Comparison of ENCODE assay signal across 26 mouse cellular contexts in the genomic region with DNA sequence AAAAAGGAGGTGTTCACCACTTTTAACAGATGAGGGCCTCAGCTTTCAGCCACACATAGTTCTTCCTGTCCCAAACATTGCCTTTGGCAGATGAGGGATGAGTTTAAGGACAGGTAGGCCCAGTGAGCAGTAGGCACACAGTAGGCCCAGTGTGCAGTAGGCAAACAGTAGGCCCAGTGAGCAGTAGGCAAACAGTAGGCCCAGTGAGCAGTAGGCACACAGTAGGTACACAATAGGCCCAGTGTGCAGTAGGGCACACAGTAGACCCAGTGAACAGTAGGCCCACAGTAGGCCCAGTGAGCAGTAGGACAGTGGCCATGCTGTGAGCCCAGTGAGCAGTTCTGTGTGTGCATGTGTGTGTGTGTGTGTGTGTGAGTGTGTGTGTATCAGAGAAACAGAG. TPM values are rescaled to one million over a fixed set of nuclear protein-coding genes. Genes with fewer than 3 reads are reported as not detected.
A peak's percentile ranks its signal among the peaks of the same experiment; 100 is the strongest.
DNase-seq lines count a peak whose midpoint lies in the region; ATAC-seq and TF ChIP-seq lines count a peak whose summit lies in the region.
"Had no signal": no experiment of that assay in that cellular context is flagged by ENCODE, and none has a peak within 500 bp of the region (broad histone marks: within the 10 kb centered on the region; RNA-seq: fewer than 3 reads in every experiment).

No protein-coding gene starts in this region.

- H3K36me3 ChIP-seq in limb, embryonic 12.5 days = no peaks in the 10 kb centered on the region
- no peaks in the 10 kb centered on the region for H3K36me3 ChIP-seq in limb, embryonic 10.5 days
- no peaks in the 10 kb centered on the region for H3K36me3 ChIP-seq in CH12.LX (replicated peaks in 1 of 2; ENCODE audit: control insufficient read depth in 1 of 2, insufficient read depth in 1 of 2, low read length in 1 of 2)
- peaks cover 0 to 10% of the 10 kb centered on the region in 2 experiments; a peak in 2 of 4 replicates for H3K36me3 ChIP-seq in MEL (ENCODE audit: control insufficient read depth in 1 of 2, insufficient read depth in 2 of 2, low read length in 2 of 2)
- H3K36me3 ChIP-seq in midbrain, embryonic 16.5 days (ENCODE audit: control insufficient read depth, insufficient read depth, low read length) = no peaks in the 10 kb centered on the region
- H3K36me3 ChIP-seq: embryonic facial prominence, embryonic 10.5 days; embryonic facial prominence, embryonic 12.5 days; forebrain, embryonic 15.5 days; G1E had no signal

- no peak for TF ChIP-seq POLR2A in CH12.LX (IDR thresholded peaks at IDR 0.05; ENCODE audit: low read depth, low read length)
- no peak for TF ChIP-seq POLR2A in MEL (IDR thresholded peaks at IDR 0.05; ENCODE audit: control insufficient read depth in 1 of 2, insufficient read depth in 1 of 2, low read depth in 1 of 2, low read length in 2 of 2, poor library complexity in 1 of 2)

- no peak overlapping the region for H3K27ac ChIP-seq in limb, embryonic 12.5 days
- no peak overlapping the region for H3K27ac ChIP-seq in limb, embryonic 10.5 days
- H3K27ac ChIP-seq in CH12.LX (ENCODE audit: insufficient read depth, low read depth) (no peak overlapping the region), MEL (ENCODE audit: control insufficient read depth, low read depth, low read length) (no peak overlapping the region)
- no peak overlapping the region for H3K27ac ChIP-seq in midbrain, embryonic 16.5 days (ENCODE audit: low read length)
- H3K27ac ChIP-seq: embryonic facial prominence, embryonic 10.5 days; embryonic facial prominence, embryonic 12.5 days; forebrain, embryonic 13.5 days; forebrain, embryonic 15.5 days had no signal

- ATAC-seq in limb, embryonic 12.5 days (ENCODE audit: insufficient number of reproducible peaks, insufficient read depth, low FRiP score, low TSS enrichment, low read depth) = no peak
- no peak for ATAC-seq in granulocyte monocyte progenitor cell, adult 5-6 weeks (replicated peaks; ENCODE audit: poor library complexity, severe bottlenecking)
- ATAC-seq in midbrain, embryonic 16.5 days = no peak
- ATAC-seq: activated CD4-positive, CD25-positive, alpha-beta regulatory T cell, adult 4 months; forebrain, embryonic 13.5 days; forebrain, embryonic 15.5 days; forebrain, postnatal 0 days; Patski had no signal

- in situ Hi-C loops in CH12.LX (cut with MboI; ENCODE audit: low pct_ligation_motif_present, low pct_unique_long_range_greater_than_20kb, low sequenced_read_pairs) = loop anchor here (25.0 kb wide), 1 partner anchor 247 kb away; a partner anchor contains a TSS

- TF ChIP-seq RAD21 in CH12.LX (IDR thresholded peaks at IDR 0.05; ENCODE audit: low read depth, low read length) = no peak
- TF ChIP-seq RAD21 in MEL (IDR thresholded peaks at IDR 0.05; ENCODE audit: low read depth, low read length) = no peak

- DNase-seq in limb, embryonic 10.5 days (ENCODE audit: low spot score) = no peak
- DNase-seq in CH12.LX (ENCODE audit: extremely low read depth) (no peak), MEL (ENCODE audit: low read depth, low spot score) (no peak)
- DNase-seq: adrenal gland, adult 8-10 months; adrenal gland, postnatal 14 days; adrenal gland, postnatal 36 days; cerebellum, adult 11-12 months; cerebellum, adult 2 months; cerebellum, adult 9-10 months; cerebellum, postnatal 10 days; cerebellum, postnatal 25 days; forebrain, postnatal 0 days had no signal

- no peaks in the 10 kb centered on the region for H3K9me3 ChIP-seq in limb, embryonic 12.5 days
- no peaks in the 10 kb centered on the region for H3K9me3 ChIP-seq in limb, embryonic 10.5 days (replicated peaks)
- H3K9me3 ChIP-seq in CH12.LX (replicated peaks; ENCODE audit: low read length) (no peaks in the 10 kb centered on the region), MEL (replicated peaks; ENCODE audit: insufficient read depth, low read length) (no peaks in the 10 kb centered on the region)
- no peaks in the 10 kb centered on the region for H3K9me3 ChIP-seq in midbrain, embryonic 16.5 days (replicated peaks; ENCODE audit: control insufficient read depth, low read length, poor library complexity, severe bottlenecking)
- H3K9me3 ChIP-seq: embryonic facial prominence, embryonic 10.5 days; embryonic facial prominence, embryonic 12.5 days; forebrain, embryonic 13.5 days; forebrain, embryonic 15.5 days; G1E had no signal

- H3K27me3 ChIP-seq in limb, embryonic 12.5 days = peaks cover 34% of the 10 kb centered on the region
- H3K27me3 ChIP-seq in limb, embryonic 10.5 days (ENCODE audit: low read depth, poor library complexity, severe bottlenecking) = peaks cover 25% of the 10 kb centered on the region
- H3K27me3 ChIP-seq in CH12.LX (replicated peaks) (no peaks in the 10 kb centered on the region), MEL (ENCODE audit: control insufficient read depth in 1 of 2, insufficient read depth in 2 of 2, low read length in 2 of 2) (no peaks in the 10 kb centered on the region)
- H3K27me3 ChIP-seq in midbrain, embryonic 16.5 days (ENCODE audit: control insufficient read depth, insufficient read depth, low read depth, low read length) = no peaks in the 10 kb centered on the region
- H3K27me3 ChIP-seq: forebrain, embryonic 15.5 days; Patski had no signal

- H3K4me1 ChIP-seq in limb, embryonic 12.5 days (replicated peaks) = peaks cover 9% of the 10 kb centered on the region; the same call in 1 of the 2 replicates
- peaks cover 18% of the 10 kb centered on the region for H3K4me1 ChIP-seq in limb, embryonic 10.5 days
- peaks cover 36 to 81% of the 10 kb centered on the region in 2 experiments for H3K4me1 ChIP-seq in CH12.LX (ENCODE audit: control insufficient read depth in 1 of 2, insufficient read depth in 2 of 2)
- H3K4me1 ChIP-seq in MEL (ENCODE audit: control insufficient read depth in 1 of 2, insufficient read depth in 2 of 2, low read length in 2 of 2) = peaks cover 13 to 31% of the 10 kb centered on the region in 2 experiments
- H3K4me1 ChIP-seq in midbrain, embryonic 16.5 days (ENCODE audit: control insufficient read depth, insufficient read depth, low read length) = no peaks in the 10 kb centered on the region

- TF ChIP-seq CTCF in CH12.LX (conservative IDR thresholded peaks at IDR 0.05 in 1 of 2, IDR thresholded peaks at IDR 0.05 in 1 of 2; ENCODE audit: low read depth in 2 of 2, low read length in 2 of 2) (no peak), MEL (IDR thresholded peaks at IDR 0.05 in 2 of 3, conservative IDR thresholded peaks at IDR 0.05 in 1 of 3; ENCODE audit: control insufficient read depth in 1 of 3, insufficient read depth in 1 of 3, low read depth in 2 of 3, low read length in 3 of 3, poor library complexity in 1 of 3, severe bottlenecking in 1 of 3) (no peak)

- H3K79me2 ChIP-seq in CH12.LX (replicated peaks; ENCODE audit: control insufficient read depth, extremely low read depth, insufficient read depth, poor library complexity, severe bottlenecking) (no peaks in the 10 kb centered on the region), MEL (ENCODE audit: control insufficient read depth, insufficient read depth, low read length, poor library complexity) (no peaks in the 10 kb centered on the region)

- TF ChIP-seq EP300 in CH12.LX (IDR thresholded peaks at IDR 0.05; ENCODE audit: low read length) (no peak), MEL (IDR thresholded peaks at IDR 0.05; ENCODE audit: low read depth in 1 of 2, low read length in 2 of 2) (no peak)

- no peak overlapping the region for H3K4me3 ChIP-seq in limb, embryonic 12.5 days (replicated peaks)
- H3K4me3 ChIP-seq in limb, embryonic 10.5 days = no peak overlapping the region
- no peak overlapping the region for H3K4me3 ChIP-seq in CH12.LX (replicated peaks in 1 of 3; ENCODE audit: low read depth in 2 of 3, low read length in 2 of 3, poor library complexity in 1 of 3)
- no peak overlapping the region for H3K4me3 ChIP-seq in MEL (ENCODE audit: control insufficient read depth in 1 of 2, insufficient read depth in 1 of 2, low read depth in 2 of 2, low read length in 2 of 2)
- H3K4me3 ChIP-seq in midbrain, embryonic 16.5 days (ENCODE audit: low read depth, low read length) = no peak overlapping the region
- H3K4me3 ChIP-seq: embryonic facial prominence, embryonic 10.5 days; embryonic facial prominence, embryonic 12.5 days; forebrain, embryonic 13.5 days; forebrain, embryonic 15.5 days had no signal

- 0 out of 2 replicates have a peak overlapping the region, but pooled peaks have one; percentile 34 for H3K9ac ChIP-seq in limb, embryonic 12.5 days (replicated peaks)
- H3K9ac ChIP-seq in CH12.LX (ENCODE audit: insufficient read depth, low read depth) (no peak overlapping the region), MEL (ENCODE audit: control insufficient read depth, low read depth, low read length, poor library complexity, severe bottlenecking) (no peak overlapping the region)
- H3K9ac ChIP-seq in midbrain, embryonic 16.5 days (ENCODE audit: low read depth, low read length) = no peak overlapping the region
- H3K9ac ChIP-seq: forebrain, embryonic 13.5 days; forebrain, embryonic 15.5 days; forebrain, postnatal 0 days had no signal

- dilution Hi-C loops in CH12.LX (cut with MboI; ENCODE audit: extremely low pct_ligation_motif_present, extremely low pct_unique_long_range_greater_than_20kb, low sequenced_read_pairs) = no loop called here

- no peak overlapping the region for H3K4me2 ChIP-seq in limb, embryonic 12.5 days
- no peak overlapping the region for H3K4me2 ChIP-seq in CH12.LX (ENCODE audit: insufficient read depth, low read depth, poor library complexity, severe bottlenecking)
- H3K4me2 ChIP-seq in midbrain, embryonic 16.5 days (ENCODE audit: low read length) = no peak overlapping the region
- H3K4me2 ChIP-seq: embryonic facial prominence, embryonic 12.5 days; forebrain, embryonic 13.5 days; forebrain, embryonic 15.5 days had no signal

RNA-seq across cellular contexts. Expression of a gene that starts 6.6 kb away (rescaled TPM):
- polyA plus RNA-seq in limb, embryonic 12.5 days (2016; fragmentation: Nextera tagmentation; extraction: Ambion mirVana) = 247 and 274 TPM in 2 replicates
- 260 and 283 TPM in 2 replicates for polyA plus RNA-seq in limb, embryonic 10.5 days (2016; fragmentation: Nextera tagmentation; extraction: Ambion mirVana)
- total RNA-seq in CH12.LX (2012; rRNA removed) (179 and 207 TPM in 2 replicates), CH12.LX (2014; rRNA removed) (139 and 146 TPM in 2 replicates), MEL (2012; rRNA removed) (113 and 125 TPM in 2 replicates)
- polyA plus RNA-seq in CH12.LX (2012; ENCODE audit: insufficient read length, low read depth) (208 and 223 TPM in 2 replicates), MEL (2012; ENCODE audit: insufficient read depth in 1 of 2, insufficient read length in 2 of 2, low read depth in 1 of 2, low replicate concordance in 2 of 2, missing spikeins in 1 of 2) (100 to 1,000 TPM in 1 of 2 experiments, not detected in 1; 258 TPM)
- total RNA-seq in granulocyte monocyte progenitor cell, adult 5-6 weeks (2014; fragmentation: Nextera tagmentation) = 33.8 and 55.2 TPM in 2 replicates
- 30.7 and 48.4 TPM in 2 replicates for total RNA-seq in granulocyte monocyte progenitor cell, adult 5-6 weeks (2017)
- polyA plus RNA-seq in midbrain, embryonic 16.5 days (2015; fragmentation: Nextera tagmentation; extraction: Ambion mirVana) = 30.2 and 35.2 TPM in 2 replicates

RNA-seq across cellular contexts. Expression of a gene that starts 33.4 kb away (rescaled TPM):
- polyA plus RNA-seq in limb, embryonic 12.5 days (2016; fragmentation: Nextera tagmentation; extraction: Ambion mirVana) = 416 and 437 TPM in 2 replicates
- polyA plus RNA-seq in limb, embryonic 10.5 days (2016; fragmentation: Nextera tagmentation; extraction: Ambion mirVana) = 651 and 677 TPM in 2 replicates
- total RNA-seq in CH12.LX (2012; rRNA removed) (466 and 529 TPM in 2 replicates), CH12.LX (2014; rRNA removed) (442 and 444 TPM in 2 replicates), MEL (2012; rRNA removed) (879 and 935 TPM in 2 replicates)
- polyA plus RNA-seq in CH12.LX (2012; ENCODE audit: insufficient read length, low read depth) (206 and 248 TPM in 2 replicates), MEL (2012; ENCODE audit: insufficient read depth in 1 of 2, insufficient read length in 2 of 2, low read depth in 1 of 2, low replicate concordance in 2 of 2, missing spikeins in 1 of 2) (100 to 1,000 TPM in 1 of 2 experiments, not detected in 1; 481 TPM)
- total RNA-seq in granulocyte monocyte progenitor cell, adult 5-6 weeks (2014; fragmentation: Nextera tagmentation) = 382 and 438 TPM in 2 replicates
- 172 and 277 TPM in 2 replicates for total RNA-seq in granulocyte monocyte progenitor cell, adult 5-6 weeks (2017)
- 455 and 532 TPM in 2 replicates for polyA plus RNA-seq in midbrain, embryonic 16.5 days (2015; fragmentation: Nextera tagmentation; extraction: Ambion mirVana)

RNA-seq across cellular contexts. Expression of a gene that starts 40.7 kb away (rescaled TPM):
- 361 and 364 TPM in 2 replicates for polyA plus RNA-seq in limb, embryonic 12.5 days (2016; fragmentation: Nextera tagmentation; extraction: Ambion mirVana)
- 453 and 469 TPM in 2 replicates for polyA plus RNA-seq in limb, embryonic 10.5 days (2016; fragmentation: Nextera tagmentation; extraction: Ambion mirVana)
- 61.9 and 67.0 TPM in 2 replicates for total RNA-seq in CH12.LX (2012; rRNA removed)
- total RNA-seq in CH12.LX (2014; rRNA removed) = 48.7 and 51.5 TPM in 2 replicates
- 131 and 133 TPM in 2 replicates for polyA plus RNA-seq in CH12.LX (2012; ENCODE audit: insufficient read length, low read depth)
- 81.4 and 86.9 TPM in 2 replicates for total RNA-seq in MEL (2012; rRNA removed)
- 100 to 1,000 TPM in 1 of 2 experiments, not detected in 1; 289 TPM for polyA plus RNA-seq in MEL (2012; ENCODE audit: insufficient read depth in 1 of 2, insufficient read length in 2 of 2, low read depth in 1 of 2, low replicate concordance in 2 of 2, missing spikeins in 1 of 2)
- 85.0 and 105 TPM in 2 replicates for total RNA-seq in granulocyte monocyte progenitor cell, adult 5-6 weeks (2014; fragmentation: Nextera tagmentation)
- 94.1 and 106 TPM in 2 replicates for total RNA-seq in granulocyte monocyte progenitor cell, adult 5-6 weeks (2017)
- 174 and 188 TPM in 2 replicates for polyA plus RNA-seq in midbrain, embryonic 16.5 days (2015; fragmentation: Nextera tagmentation; extraction: Ambion mirVana)

RNA-seq across cellular contexts. Expression of a gene that starts 52.6 kb away (rescaled TPM):
- 12.5 and 15.2 TPM in 2 replicates for polyA plus RNA-seq in limb, embryonic 12.5 days (2016; fragmentation: Nextera tagmentation; extraction: Ambion mirVana)
- polyA plus RNA-seq in limb, embryonic 10.5 days (2016; fragmentation: Nextera tagmentation; extraction: Ambion mirVana) = 7.2 and 7.5 TPM in 2 replicates
- total RNA-seq in CH12.LX (2012; rRNA removed) (8.4 and 8.5 TPM in 2 replicates), CH12.LX (2014; rRNA removed) (4.9 and 6.6 TPM in 2 replicates), MEL (2012; rRNA removed) (14.1 and 15.6 TPM in 2 replicates)
- polyA plus RNA-seq in CH12.LX (2012; ENCODE audit: insufficient read length, low read depth) (4.7 and 5.9 TPM in 2 replicates), MEL (2012; ENCODE audit: insufficient read depth in 1 of 2, insufficient read length in 2 of 2, low read depth in 1 of 2, low replicate concordance in 2 of 2, missing spikeins in 1 of 2) (10 to 100 TPM in 1 of 2 experiments, not detected in 1; 18.8 TPM)
- total RNA-seq in granulocyte monocyte progenitor cell, adult 5-6 weeks (2014; fragmentation: Nextera tagmentation) = 0.67 and 3.6 TPM in 2 replicates
- 2.1 and 2.2 TPM in 2 replicates for total RNA-seq in granulocyte monocyte progenitor cell, adult 5-6 weeks (2017)
- 13.6 and 15.0 TPM in 2 replicates for polyA plus RNA-seq in midbrain, embryonic 16.5 days (2015; fragmentation: Nextera tagmentation; extraction: Ambion mirVana)

RNA-seq across cellular contexts. Expression of a gene that starts 54.6 kb away (rescaled TPM):
- polyA plus RNA-seq in limb, embryonic 12.5 days (2016; fragmentation: Nextera tagmentation; extraction: Ambion mirVana) = not detected in 2 replicates
- not detected in 2 replicates for polyA plus RNA-seq in limb, embryonic 10.5 days (2016; fragmentation: Nextera tagmentation; extraction: Ambion mirVana)
- total RNA-seq in CH12.LX (2012; rRNA removed) (not detected in 2 replicates), CH12.LX (2014; rRNA removed) (not detected in 2 replicates), MEL (2012; rRNA removed) (not detected in 2 replicates)
- polyA plus RNA-seq in CH12.LX (2012; ENCODE audit: insufficient read length, low read depth) (not detected in 2 replicates), MEL (2012; ENCODE audit: insufficient read depth in 1 of 2, insufficient read length in 2 of 2, low read depth in 1 of 2, low replicate concordance in 2 of 2, missing spikeins in 1 of 2) (not detected)
- total RNA-seq in granulocyte monocyte progenitor cell, adult 5-6 weeks (2014; fragmentation: Nextera tagmentation) = not detected in 2 replicates
- not detected in 2 replicates for total RNA-seq in granulocyte monocyte progenitor cell, adult 5-6 weeks (2017)
- polyA plus RNA-seq in midbrain, embryonic 16.5 days (2015; fragmentation: Nextera tagmentation; extraction: Ambion mirVana) = 1.2 and 1.6 TPM in 2 replicates
- total RNA-seq: adrenal gland, adult 18-20 months; adrenal gland, adult 8-10 months; adrenal gland, postnatal 14 days; adrenal gland, postnatal 36 days had no signal
- polyA plus RNA-seq: activated CD4-positive, CD25-positive, alpha-beta regulatory T cell, adult 4 months; C2C12; cortical plate, adult 2 months; embryonic facial prominence, embryonic 14.5 days; G1E; Patski had no signal
